Mouse (Mus musculus) activated CD4-positive, CD25-positive, alpha-beta regulatory T cell, adult 4 months (primary cell): ENCODE measurements around the gene Susd2. TPM values are rescaled to one million over a fixed set of nuclear protein-coding genes. Genes with fewer than 3 reads are reported as not detected.
A peak's percentile ranks its signal among the peaks of the same experiment; 100 is the strongest.

Experiments used
- ATAC-seq: one replicate; pipeline ENCODE4 v1.8.0; 2017
- polyA plus RNA-seq, 2 experiments: library from polyadenylated mRNA; unstranded; fragments of 100-300 nt; shearing (Covaris generic); gene quantifications; one replicate each; pipeline ENCODE4 v1.2.1; 2017

Susd2 gene
- polyA plus RNA-seq, 2 experiments from 2014 or later: 6.2 to 12.5 TPM

- ATAC-seq: no peak
These were observed 7.7 kb upstream of the Susd2 start for GRCm38 (mm10) chr10:75651381-75652068.

- no peak for ATAC-seq
These were observed 6.6 kb upstream of the Susd2 start for GRCm38 (mm10) chr10:75650306-75650902.

GRCm38 (mm10) chr10:75649406-75649995, 5.7 kb upstream of the Susd2 start:
- ATAC-seq: no peak

- no peak for ATAC-seq
These were observed 5.2 kb upstream of the Susd2 start for GRCm38 (mm10) chr10:75649001-75649400.

- ATAC-seq: no peak
These were observed 4.3 kb upstream of the Susd2 start for GRCm38 (mm10) chr10:75648091-75648490.

GRCm38 (mm10) chr10:75647362-75647761, 3.6 kb upstream of the Susd2 start:
- no peak for ATAC-seq

GRCm38 (mm10) chr10:75646406-75646805, 2.6 kb upstream of the Susd2 start:
- ATAC-seq: no peak

- ATAC-seq: no peak
These were observed 1.8 kb upstream of the Susd2 start for GRCm38 (mm10) chr10:75645616-75646015.

GRCm38 (mm10) chr10:75642891-75643290, 917 bp downstream of the Susd2 start:
- peak; percentile 83 for ATAC-seq

- ATAC-seq: no peak
These were observed 1.4 kb downstream of the Susd2 start for GRCm38 (mm10) chr10:75642436-75642835.

GRCm38 (mm10) chr10:75641721-75642222, 2.0 kb downstream of the Susd2 start:
- peak; percentile 45 for ATAC-seq

GRCm38 (mm10) chr10:75637711-75638110, 6.1 kb downstream of the Susd2 start:
- no peak for ATAC-seq

- peak; percentile 23 for ATAC-seq
These were observed 7.6 kb downstream of the Susd2 start for GRCm38 (mm10) chr10:75636084-75636786.

GRCm38 (mm10) chr10:75635693-75636055, 8.1 kb downstream of the Susd2 start:
- peak; percentile 52 for ATAC-seq

- ATAC-seq: no peak
These were observed 8.7 kb downstream of the Susd2 start for GRCm38 (mm10) chr10:75635019-75635692.

- no peak for ATAC-seq
These were observed 9.2 kb downstream of the Susd2 start for GRCm38 (mm10) chr10:75634610-75635009.

GRCm38 (mm10) chr10:75633576-75634139, 10.2 kb downstream of the Susd2 start:
- no peak for ATAC-seq

GRCm38 (mm10) chr10:75633048-75633447, 10.8 kb downstream of the Susd2 start:
- ATAC-seq: no peak

- no peak for ATAC-seq
These were observed 11.2 kb downstream of the Susd2 start for GRCm38 (mm10) chr10:75632633-75633032.

- no peak for ATAC-seq
These were observed 16.3 kb downstream of the Susd2 start for GRCm38 (mm10) chr10:75627490-75627889.

GRCm38 (mm10) chr10:75626991-75627390, 16.8 kb downstream of the Susd2 start:
- no peak for ATAC-seq

GRCm38 (mm10) chr10:75625920-75626319, 17.9 kb downstream of the Susd2 start:
- ATAC-seq: no peak
